Mouse (Mus musculus): ENCODE data around the gene Emc4. TPM values are rescaled to one million over a fixed set of nuclear protein-coding genes. Genes with fewer than 3 reads are reported as not detected.

Emc4 gene
- polyA plus RNA-seq, 1 experiment, result 66.7 TPM

DNA sequence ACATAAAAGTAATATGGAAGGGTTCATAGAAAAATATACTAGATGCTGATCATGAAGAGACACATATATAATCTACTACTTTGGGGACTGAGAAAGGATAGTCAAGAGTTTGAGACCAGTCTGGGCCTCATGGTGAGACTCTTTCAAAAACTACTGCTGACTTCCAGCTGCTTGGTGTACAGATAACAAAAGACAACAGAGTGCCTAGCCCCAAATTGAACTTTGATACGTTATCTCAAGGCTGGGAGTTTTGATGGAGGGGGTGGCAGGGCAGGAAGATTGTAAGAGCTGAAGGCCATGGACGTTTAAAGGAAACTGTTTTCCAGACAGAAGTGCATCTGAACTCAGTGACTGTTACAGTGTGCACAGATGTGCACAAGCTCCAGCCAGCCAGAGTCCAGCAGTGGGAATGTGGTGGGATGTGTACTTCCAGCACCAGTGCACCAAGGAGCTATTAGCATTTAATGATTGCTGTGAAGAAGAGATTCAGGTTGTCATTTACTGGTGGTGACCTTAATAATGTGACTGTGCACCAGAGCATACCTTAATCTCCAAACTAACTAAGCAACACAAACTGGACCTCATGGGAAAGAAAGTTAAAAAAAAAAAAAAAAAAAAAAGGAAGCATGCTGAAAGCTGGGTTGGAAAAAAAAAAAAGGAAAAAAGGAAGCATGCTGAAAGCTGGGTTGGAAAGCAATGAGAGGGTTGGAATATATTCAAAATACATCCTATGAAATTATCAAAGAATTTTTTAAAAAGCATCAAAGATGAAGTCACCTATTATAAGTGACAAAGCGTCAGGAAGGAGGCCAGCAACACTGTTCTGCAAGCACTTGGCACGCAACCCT, 35.6 kb downstream of the Emc4 start:
- Histone ChIP-seq H3K9ac (ENCODE audit: low read depth, poor library complexity, severe bottlenecking) (no peak overlapping the region), H3K27me3 (ENCODE audit: control insufficient read depth, insufficient read depth, low read length, poor library complexity, severe bottlenecking) (no peaks in the 10 kb centered on the region), H3K4me1 (ENCODE audit: control insufficient read depth, insufficient read depth, low read length) (no peaks in the 10 kb centered on the region), H3K36me3 (ENCODE audit: control insufficient read depth, insufficient read depth, low read length, poor library complexity, severe bottlenecking) (no peaks in the 10 kb centered on the region), H3K4me3 (ENCODE audit: low read depth, low read length) (no peak overlapping the region), H3K27ac (ENCODE audit: insufficient read depth, low read length) (no peak overlapping the region), H3K9me3 (replicated peaks; ENCODE audit: control insufficient read depth, insufficient read depth, low read length, poor library complexity, severe bottlenecking) (no peaks in the 10 kb centered on the region)
- TF ChIP-seq CTCF (IDR thresholded peaks at IDR 0.05; ENCODE audit: low read depth, low read length) (no peak), EP300 (IDR thresholded peaks at IDR 0.05; ENCODE audit: insufficient read depth, low read depth, low read length) (no peak), POLR2A (IDR thresholded peaks at IDR 0.05; ENCODE audit: insufficient read depth, low read length) (no peak)

DNA sequence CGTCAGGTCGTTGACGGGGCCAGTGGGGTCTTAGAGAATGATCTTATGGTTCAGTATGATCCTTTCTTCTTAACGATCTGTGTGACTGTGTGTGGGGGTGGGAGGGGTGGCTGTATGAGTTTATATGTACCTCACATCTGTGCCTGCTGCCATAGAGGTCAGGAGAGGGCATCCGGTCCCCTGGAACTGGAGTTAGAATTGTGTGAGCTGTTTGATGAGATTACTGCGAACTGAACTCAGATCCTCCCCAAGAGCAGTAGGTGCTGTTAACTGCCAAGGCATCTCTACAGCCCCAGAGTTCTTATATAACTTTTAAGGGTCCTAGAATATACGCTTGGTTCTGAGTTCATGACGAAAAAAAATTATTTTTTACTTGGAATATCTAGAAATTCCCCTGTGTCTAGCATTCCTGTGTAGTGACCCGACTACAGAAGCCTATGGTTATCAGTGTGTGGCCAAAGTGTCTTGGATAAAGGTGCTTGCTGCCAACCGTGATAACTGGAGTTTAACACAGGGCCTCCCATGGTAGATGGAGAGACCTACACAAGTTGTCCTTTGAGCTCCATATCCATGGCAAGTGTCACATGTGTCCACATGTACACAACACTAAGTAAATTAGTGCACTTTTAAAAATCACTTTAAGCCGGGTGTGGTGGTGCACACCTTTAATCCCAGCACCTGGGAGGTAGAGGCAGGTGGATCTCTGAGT, 39.6 kb downstream of the Emc4 start:
- TF ChIP-seq CTCF (IDR thresholded peaks at IDR 0.05; ENCODE audit: low read depth, low read length) (no peak), EP300 (IDR thresholded peaks at IDR 0.05; ENCODE audit: insufficient read depth, low read depth, low read length) (no peak), POLR2A (IDR thresholded peaks at IDR 0.05; ENCODE audit: insufficient read depth, low read length) (no peak)
- no peaks in the 10 kb centered on the region for H3K9me3 ChIP-seq (replicated peaks; ENCODE audit: control insufficient read depth, insufficient read depth, low read length, poor library complexity, severe bottlenecking)

DNA sequence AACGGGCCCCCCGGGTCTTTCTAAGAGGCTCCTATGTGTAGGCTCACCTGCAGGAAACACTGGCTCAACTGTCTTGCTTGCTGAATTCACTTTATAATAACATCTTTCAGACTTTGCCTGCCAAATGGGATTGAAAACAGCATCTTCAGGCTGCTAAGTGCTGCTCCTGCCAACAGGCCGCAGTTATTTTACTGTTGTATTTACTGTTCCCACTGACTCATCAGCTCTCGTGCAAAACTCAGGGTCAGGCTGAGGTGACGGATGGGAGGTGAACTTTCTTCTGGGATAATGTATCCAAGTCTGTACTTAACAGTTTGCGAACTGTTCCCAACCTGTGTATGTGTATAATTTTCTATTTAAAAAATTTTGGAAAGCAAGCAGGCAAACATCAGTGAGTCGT, 48.9 kb downstream of the Emc4 start:
- H3K36me3 ChIP-seq (ENCODE audit: control insufficient read depth, insufficient read depth, low read length, poor library complexity, severe bottlenecking), result no peaks in the 10 kb centered on the region
- H3K9me3 ChIP-seq (replicated peaks; ENCODE audit: control insufficient read depth, insufficient read depth, low read length, poor library complexity, severe bottlenecking), result no peaks in the 10 kb centered on the region
- no peak overlapping the region for H3K9ac ChIP-seq (ENCODE audit: low read depth, poor library complexity, severe bottlenecking)
- H3K4me1 ChIP-seq (ENCODE audit: control insufficient read depth, insufficient read depth, low read length), result no peaks in the 10 kb centered on the region
- TF ChIP-seq EP300 (IDR thresholded peaks at IDR 0.05; ENCODE audit: insufficient read depth, low read depth, low read length), result no peak
- TF ChIP-seq CTCF (IDR thresholded peaks at IDR 0.05; ENCODE audit: low read depth, low read length), result no peak
- no peak for TF ChIP-seq POLR2A (IDR thresholded peaks at IDR 0.05; ENCODE audit: insufficient read depth, low read length)
- H3K4me3 ChIP-seq (ENCODE audit: low read depth, low read length), result no peak overlapping the region
- no peaks in the 10 kb centered on the region for H3K27me3 ChIP-seq (ENCODE audit: control insufficient read depth, insufficient read depth, low read length, poor library complexity, severe bottlenecking)
- H3K27ac ChIP-seq (ENCODE audit: insufficient read depth, low read length), result no peak overlapping the region

More for the DNA sequence above, 39.6 kb downstream of the Emc4 start:
- Histone ChIP-seq H3K9ac (ENCODE audit: low read depth, poor library complexity, severe bottlenecking) (no peak overlapping the region), H3K4me1 (ENCODE audit: control insufficient read depth, insufficient read depth, low read length) (no peaks in the 10 kb centered on the region), H3K27me3 (ENCODE audit: control insufficient read depth, insufficient read depth, low read length, poor library complexity, severe bottlenecking) (no peaks in the 10 kb centered on the region), H3K27ac (ENCODE audit: insufficient read depth, low read length) (no peak overlapping the region), H3K4me3 (ENCODE audit: low read depth, low read length) (no peak overlapping the region), H3K36me3 (ENCODE audit: control insufficient read depth, insufficient read depth, low read length, poor library complexity, severe bottlenecking) (no peaks in the 10 kb centered on the region)

DNA sequence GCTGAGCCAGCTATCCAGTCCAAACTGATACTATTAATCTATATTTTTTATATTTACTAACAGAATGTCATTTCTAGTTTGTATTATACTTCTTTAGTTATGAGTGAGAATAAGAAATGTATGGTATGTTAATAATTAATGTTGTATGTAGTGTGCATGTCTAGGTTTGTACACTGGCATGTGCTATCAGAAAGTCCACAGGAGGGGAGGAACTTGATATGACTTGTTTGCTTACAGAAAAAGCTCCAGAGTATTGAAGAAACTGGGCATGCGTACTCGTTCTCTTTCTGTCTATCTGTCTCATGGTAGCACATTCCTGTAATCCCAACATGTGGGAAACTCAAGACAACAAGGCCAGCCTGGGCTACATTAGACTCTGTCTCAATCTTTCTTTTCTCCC, 49.6 kb downstream of the Emc4 start:
- TF ChIP-seq CTCF (IDR thresholded peaks at IDR 0.05; ENCODE audit: low read depth, low read length) (no peak), EP300 (IDR thresholded peaks at IDR 0.05; ENCODE audit: insufficient read depth, low read depth, low read length) (no peak)
- no peak overlapping the region for H3K9ac ChIP-seq (ENCODE audit: low read depth, poor library complexity, severe bottlenecking)
- no peaks in the 10 kb centered on the region for H3K36me3 ChIP-seq (ENCODE audit: control insufficient read depth, insufficient read depth, low read length, poor library complexity, severe bottlenecking)
- no peaks in the 10 kb centered on the region for H3K9me3 ChIP-seq (replicated peaks; ENCODE audit: control insufficient read depth, insufficient read depth, low read length, poor library complexity, severe bottlenecking)
- no peak overlapping the region for H3K27ac ChIP-seq (ENCODE audit: insufficient read depth, low read length)
- no peak overlapping the region for H3K4me3 ChIP-seq (ENCODE audit: low read depth, low read length)
- no peaks in the 10 kb centered on the region for H3K27me3 ChIP-seq (ENCODE audit: control insufficient read depth, insufficient read depth, low read length, poor library complexity, severe bottlenecking)
- no peaks in the 10 kb centered on the region for H3K4me1 ChIP-seq (ENCODE audit: control insufficient read depth, insufficient read depth, low read length)

DNA sequence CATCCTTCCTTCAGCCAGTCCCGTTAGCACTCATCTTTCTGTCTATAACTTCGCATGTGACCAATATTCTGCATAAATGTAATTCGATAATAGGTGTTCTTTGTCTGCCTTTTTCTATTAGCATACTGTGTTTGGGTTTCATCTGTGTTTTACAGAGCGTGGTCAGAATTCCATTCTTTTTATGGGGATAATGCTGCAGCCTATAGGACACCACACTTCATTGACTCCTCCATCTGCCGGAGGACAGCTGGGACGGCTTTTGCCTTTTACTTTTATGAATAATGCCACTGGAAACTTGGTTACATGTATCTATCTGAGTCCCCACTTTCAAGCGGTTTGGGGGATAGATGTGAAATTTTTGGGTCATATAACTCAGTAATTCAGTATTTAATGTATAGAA, 52.2 kb downstream of the Emc4 start:
- Histone ChIP-seq H3K4me1 (ENCODE audit: control insufficient read depth, insufficient read depth, low read length) (no peaks in the 10 kb centered on the region), H3K27me3 (ENCODE audit: control insufficient read depth, insufficient read depth, low read length, poor library complexity, severe bottlenecking) (no peaks in the 10 kb centered on the region), H3K27ac (ENCODE audit: insufficient read depth, low read length) (no peak overlapping the region), H3K9ac (ENCODE audit: low read depth, poor library complexity, severe bottlenecking) (no peak overlapping the region), H3K4me3 (ENCODE audit: low read depth, low read length) (no peak overlapping the region), H3K36me3 (ENCODE audit: control insufficient read depth, insufficient read depth, low read length, poor library complexity, severe bottlenecking) (no peaks in the 10 kb centered on the region), H3K9me3 (replicated peaks; ENCODE audit: control insufficient read depth, insufficient read depth, low read length, poor library complexity, severe bottlenecking) (no peaks in the 10 kb centered on the region)
- TF ChIP-seq POLR2A (IDR thresholded peaks at IDR 0.05; ENCODE audit: insufficient read depth, low read length) (no peak), CTCF (IDR thresholded peaks at IDR 0.05; ENCODE audit: low read depth, low read length) (no peak), EP300 (IDR thresholded peaks at IDR 0.05; ENCODE audit: insufficient read depth, low read depth, low read length) (no peak)

Other genes starting within 250 kb of the Emc4 start
- not detected in 2 replicates for gene Olfr1316, start 233.1 kb downstream of the Emc4 start, polyA plus RNA-seq (2011; ENCODE audit: insufficient read depth, insufficient read length, low read depth, missing spikeins)
- not detected in 2 replicates for gene Olfr1317, start 227.7 kb downstream of the Emc4 start, polyA plus RNA-seq (2011; ENCODE audit: insufficient read depth, insufficient read length, low read depth, missing spikeins)
- gene Olfr1318, start 213.8 kb downstream of the Emc4 start, polyA plus RNA-seq (2011; ENCODE audit: insufficient read depth, insufficient read length, low read depth, missing spikeins), result not detected in 2 replicates
- gene Lpcat4, start 128.6 kb downstream of the Emc4 start, polyA plus RNA-seq (2011; ENCODE audit: insufficient read depth, insufficient read length, low read depth, missing spikeins), result 33.4 and 35.4 TPM in 2 replicates
- gene Nutm1, start 108.7 kb downstream of the Emc4 start, polyA plus RNA-seq (2011; ENCODE audit: insufficient read depth, insufficient read length, low read depth, missing spikeins), result not detected in 2 replicates
- gene Nop10, start 106.1 kb downstream of the Emc4 start, polyA plus RNA-seq (2011; ENCODE audit: insufficient read depth, insufficient read length, low read depth, missing spikeins), result 129 and 130 TPM in 2 replicates
- 31.9 and 32.2 TPM in 2 replicates for gene Slc12a6, start 102.2 kb downstream of the Emc4 start, polyA plus RNA-seq (2011; ENCODE audit: insufficient read depth, insufficient read length, low read depth, missing spikeins)
- 2.2 and 2.3 TPM in 2 replicates for gene Gm21985, start 101.7 kb downstream of the Emc4 start, polyA plus RNA-seq (2011; ENCODE audit: insufficient read depth, insufficient read length, low read depth, missing spikeins)
- gene Katnbl1, start 11.2 kb upstream of the Emc4 start, polyA plus RNA-seq (2011; ENCODE audit: insufficient read depth, insufficient read length, low read depth, missing spikeins), result 47.1 and 51.5 TPM in 2 replicates
- 6.3 and 6.6 TPM in 2 replicates for gene Emc7, start 87.0 kb upstream of the Emc4 start, polyA plus RNA-seq (2011; ENCODE audit: insufficient read depth, insufficient read length, low read depth, missing spikeins)
- gene Chrm5, start 112.7 kb upstream of the Emc4 start, polyA plus RNA-seq (2011; ENCODE audit: insufficient read depth, insufficient read length, low read depth, missing spikeins), result not detected in 2 replicates
- 10.7 and 16.2 TPM in 2 replicates for gene Aven, start 124.9 kb upstream of the Emc4 start, polyA plus RNA-seq (2011; ENCODE audit: insufficient read depth, insufficient read length, low read depth, missing spikeins)